9 mouse cellular contexts compared by ENCODE assay signal in genomic region chr5:149247047-149247904, GRCm38 (mm10). TPM values are rescaled to one million over a fixed set of nuclear protein-coding genes. Genes with fewer than 3 reads are reported as not detected.
DNase-seq lines count a peak whose midpoint lies in the region; ATAC-seq and TF ChIP-seq lines count a peak whose summit lies in the region.
"Had no signal": no experiment of that assay in that cellular context is flagged by ENCODE, and none has a peak within 500 bp of the region (broad histone marks: within the 10 kb centered on the region; RNA-seq: fewer than 3 reads in every experiment).

No protein-coding gene starts in this region.

- peaks cover 9 to 22% of the 10 kb centered on the region in 2 experiments for H3K4me1 ChIP-seq in heart, embryonic 14.5 days (ENCODE audit: control insufficient read depth in 2 of 2, insufficient read depth in 2 of 2, low read length in 2 of 2)
- peaks cover 23% of the 10 kb centered on the region for H3K4me1 ChIP-seq in lung, embryonic 15.5 days

- no peak overlapping the region for H3K27ac ChIP-seq in left cerebral cortex, adult 2 months
- H3K27ac ChIP-seq in heart, embryonic 14.5 days (replicated peaks in 1 of 2; ENCODE audit: control insufficient read depth in 1 of 2, insufficient read depth in 1 of 2, low read depth in 2 of 2, low read length in 2 of 2): 0 out of 4 replicates have a peak overlapping the region, but pooled peaks have one; percentile 1 to 9
- H3K27ac ChIP-seq in lung, embryonic 15.5 days: no peak overlapping the region
- H3K27ac ChIP-seq: forebrain, embryonic 12.5 days had no signal

- H3K36me3 ChIP-seq in heart, embryonic 14.5 days (ENCODE audit: control insufficient read depth, insufficient read depth, low read length): no peaks in the 10 kb centered on the region
- no peaks in the 10 kb centered on the region for H3K36me3 ChIP-seq in lung, embryonic 15.5 days
- H3K36me3 ChIP-seq: forebrain, embryonic 12.5 days had no signal

- no peaks in the 10 kb centered on the region for H3K27me3 ChIP-seq in heart, embryonic 14.5 days (ENCODE audit: control insufficient read depth, insufficient read depth, low read length)
- no peaks in the 10 kb centered on the region for H3K27me3 ChIP-seq in lung, embryonic 15.5 days
- H3K27me3 ChIP-seq: forebrain, embryonic 12.5 days had no signal

- intact Hi-C loops in left cerebral cortex, adult 2 months (cut with DNase I): no loop called here
- intact Hi-C loops in left cerebral cortex, postnatal 14 days (cut with DNase I): no loop called here

- H3K4me3 ChIP-seq in left cerebral cortex, adult 2 months: peak overlapping the region; percentile 28; the same call in 1 of the 2 replicates
- peak overlapping the region in 1 of 2 experiments; percentile 9; a peak in 2 of 4 replicates for H3K4me3 ChIP-seq in heart, embryonic 14.5 days (ENCODE audit: control insufficient read depth in 1 of 2, insufficient read depth in 1 of 2, low read depth in 1 of 2, low read length in 2 of 2)
- H3K4me3 ChIP-seq in lung, embryonic 15.5 days: no peak overlapping the region
- H3K4me3 ChIP-seq: forebrain, embryonic 12.5 days had no signal

- no peak overlapping the region for H3K9ac ChIP-seq in heart, embryonic 14.5 days (ENCODE audit: low read length)
- H3K9ac ChIP-seq in lung, embryonic 15.5 days: no peak overlapping the region
- H3K9ac ChIP-seq: forebrain, embryonic 12.5 days had no signal

- peak overlapping the region; percentile 52 for H3K4me2 ChIP-seq in heart, embryonic 14.5 days (ENCODE audit: low read length)
- H3K4me2 ChIP-seq in lung, embryonic 15.5 days: peak overlapping the region; percentile 27
- H3K4me2 ChIP-seq: forebrain, embryonic 12.5 days had no signal

- no peak for ATAC-seq in heart, embryonic 14.5 days (ENCODE audit: insufficient number of reproducible peaks, insufficient read depth, low FRiP score, low read depth)
- ATAC-seq in lung, embryonic 15.5 days (ENCODE audit: borderline replicate concordance, extremely low read depth, low FRiP score, low TSS enrichment): no peak
- no peak for ATAC-seq in inflammation-experienced regulatory T-cells, adult 6 months

- DNase-seq in left cerebral cortex, adult 2 months (ENCODE audit: extremely low spot score in 1 of 2, low spot score in 2 of 2): no peak
- DNase-seq in left cerebral cortex, postnatal 14 days (ENCODE audit: low spot score in 2 of 2): no peak
- peak; percentile 29 for DNase-seq in brain, adult 2 months (ENCODE audit: low read depth, low spot score)
- no peak for DNase-seq in urinary bladder, postnatal 4 days (ENCODE audit: low spot score in 2 of 2)
- DNase-seq in ovary, adult 18-20 months (ENCODE audit: low spot score): no peak

- no peak for TF ChIP-seq CTCF in left cerebral cortex, adult 2 months (IDR thresholded peaks at IDR 0.05)

- no peaks in the 10 kb centered on the region for H3K9me3 ChIP-seq in heart, embryonic 14.5 days (ENCODE audit: control insufficient read depth, low read length)
- no peaks in the 10 kb centered on the region for H3K9me3 ChIP-seq in lung, embryonic 15.5 days
- H3K9me3 ChIP-seq: forebrain, embryonic 12.5 days had no signal

- WGBS in heart, embryonic 14.5 days: 18% methylated on average over 20 of the region's 20 CpGs
- 13% methylated on average over 19 of the region's 20 CpGs for WGBS in lung, embryonic 15.5 days

RNA-seq across cellular contexts. Expression of gene Alox5ap, which starts 17.3 kb away (rescaled TPM):
- 10 to 100 TPM; 10.0 to 12.2 TPM for total RNA-seq in left cerebral cortex, adult 2 months (2021)
- total RNA-seq in left cerebral cortex, postnatal 14 days (2021): 10 to 100 TPM in 1 of 2 experiments, 1 to 10 TPM in 1; 8.1 to 11.7 TPM
- 7.2 and 9.2 TPM in 2 replicates for polyA plus RNA-seq in heart, embryonic 14.5 days (2014; fragmentation: Nextera tagmentation; extraction: Ambion mirVana)
- polyA plus RNA-seq in lung, embryonic 15.5 days (2015; fragmentation: Nextera tagmentation; extraction: Ambion mirVana): 19.9 and 22.4 TPM in 2 replicates
- polyA plus RNA-seq in inflammation-experienced regulatory T-cells, adult 6 months (2017; shearing (Covaris generic)): 1 to 10 TPM in 2 of 3 experiments, not detected in 1; 2.0 to 4.7 TPM

Comparison
In these comparisons a context has a peak if more than half of its experiments do, and no peak if none do; other contexts are left out.
1. H3K27ac ChIP-seq: peak in heart, embryonic 14.5 days (2 of 2); none in left cerebral cortex, adult 2 months (single experiment) and lung, embryonic 15.5 days (single experiment).